Mouse (Mus musculus): ENCODE results near the gene Arhgdig. TPM values are rescaled to one million over a fixed set of nuclear protein-coding genes. Genes with fewer than 3 reads are reported as not detected.

Arhgdig gene
- total and polyA plus RNA-seq, 3 experiments: 76.3 to 97.0 TPM; not detected in 1

GRCm38 (mm10) chr17:26212681-26213080 is 5.1 kb upstream of the Arhgdig start:
- no peak for TF ChIP-seq MAZ (IDR thresholded peaks at IDR 0.05; ENCODE audit: low read depth, low read length)
- no peak for TF ChIP-seq RCOR1 (IDR thresholded peaks at IDR 0.05; ENCODE audit: low read depth, low read length)
- no peak for TF ChIP-seq CTCF (IDR thresholded peaks at IDR 0.05 in 2 of 3, conservative IDR thresholded peaks at IDR 0.05 in 1 of 3; ENCODE audit: control insufficient read depth in 1 of 3, insufficient read depth in 1 of 3, low read depth in 2 of 3, low read length in 3 of 3, poor library complexity in 1 of 3, severe bottlenecking in 1 of 3)
- no peak for TF ChIP-seq MYC (IDR thresholded peaks at IDR 0.05; ENCODE audit: low read depth, low read length)
- no peak for TF ChIP-seq SIN3A (IDR thresholded peaks at IDR 0.05; ENCODE audit: low read length)
- TF ChIP-seq MAFK (IDR thresholded peaks at IDR 0.05; ENCODE audit: borderline replicate concordance, low read depth, low read length): no peak
- TF ChIP-seq ZMIZ1 (IDR thresholded peaks at IDR 0.05; ENCODE audit: low read depth, low read length): no peak
- TF ChIP-seq ZNF384 (IDR thresholded peaks at IDR 0.05; ENCODE audit: low read depth, low read length): no peak
- TF ChIP-seq EP300 (IDR thresholded peaks at IDR 0.05; ENCODE audit: low read depth in 1 of 2, low read length in 2 of 2): no peak
- no peak for TF ChIP-seq GABPA (IDR thresholded peaks at IDR 0.05; ENCODE audit: low read depth, low read length)
- no peak for TF ChIP-seq USF1 (IDR thresholded peaks at IDR 0.05; ENCODE audit: low read depth, low read length)
- no peak for TF ChIP-seq POLR2AphosphoS2 (IDR thresholded peaks at IDR 0.05; ENCODE audit: low read length)
- TF ChIP-seq SMC3 (IDR thresholded peaks at IDR 0.05; ENCODE audit: low read depth, low read length): no peak
- H3K9ac ChIP-seq (ENCODE audit: control insufficient read depth, low read depth, low read length, poor library complexity, severe bottlenecking): no peak overlapping the region
- H3K79me2 ChIP-seq (ENCODE audit: control insufficient read depth, insufficient read depth, low read length, poor library complexity): no peaks in the 10 kb centered on the region
- H3K36me3 ChIP-seq (ENCODE audit: control insufficient read depth in 1 of 2, insufficient read depth in 2 of 2, low read length in 2 of 2): no peaks in the 10 kb centered on the region
- no peak for DNase-seq (ENCODE audit: low read depth, low spot score)
- no peaks in the 10 kb centered on the region for H3K27me3 ChIP-seq (ENCODE audit: control insufficient read depth in 1 of 2, insufficient read depth in 2 of 2, low read length in 2 of 2)
- no peak overlapping the region for H3K27ac ChIP-seq (ENCODE audit: control insufficient read depth, low read depth, low read length)
- H3K9me3 ChIP-seq (replicated peaks; ENCODE audit: insufficient read depth, low read length): no peaks in the 10 kb centered on the region
- no peak overlapping the region for H3K4me3 ChIP-seq (ENCODE audit: control insufficient read depth in 1 of 2, insufficient read depth in 1 of 2, low read depth in 2 of 2, low read length in 2 of 2)
- no peaks in the 10 kb centered on the region for H3K4me1 ChIP-seq (ENCODE audit: control insufficient read depth in 1 of 2, insufficient read depth in 2 of 2, low read length in 2 of 2)

- Histone ChIP-seq H3K4me1 (ENCODE audit: control insufficient read depth in 1 of 2, insufficient read depth in 2 of 2, low read length in 2 of 2) (no peaks in the 10 kb centered on the region), H3K4me3 (ENCODE audit: control insufficient read depth in 1 of 2, insufficient read depth in 1 of 2, low read depth in 2 of 2, low read length in 2 of 2) (no peak overlapping the region), H3K9me3 (replicated peaks; ENCODE audit: insufficient read depth, low read length) (no peaks in the 10 kb centered on the region), H3K27ac (ENCODE audit: control insufficient read depth, low read depth, low read length) (no peak overlapping the region), H3K9ac (ENCODE audit: control insufficient read depth, low read depth, low read length, poor library complexity, severe bottlenecking) (no peak overlapping the region), H3K27me3 (ENCODE audit: control insufficient read depth in 1 of 2, insufficient read depth in 2 of 2, low read length in 2 of 2) (no peaks in the 10 kb centered on the region), H3K79me2 (ENCODE audit: control insufficient read depth, insufficient read depth, low read length, poor library complexity) (no peaks in the 10 kb centered on the region), H3K36me3 (ENCODE audit: control insufficient read depth in 1 of 2, insufficient read depth in 2 of 2, low read length in 2 of 2) (no peaks in the 10 kb centered on the region)
- no peak for TF ChIP-seq UBTF (IDR thresholded peaks at IDR 0.05; ENCODE audit: borderline replicate concordance, insufficient read depth, low read depth, low read length)
- DNase-seq (ENCODE audit: low read depth, low spot score): no peak
These were observed 4.7 kb upstream of the Arhgdig start for GRCm38 (mm10) chr17:26212241-26212640.

GRCm38 (mm10) chr17:26206392-26206791 is 1.2 kb downstream of the Arhgdig start:
- no peak overlapping the region for H3K27ac ChIP-seq (ENCODE audit: control insufficient read depth, low read depth, low read length)
- DNase-seq (ENCODE audit: low read depth, low spot score): no peak
- H3K79me2 ChIP-seq (ENCODE audit: control insufficient read depth, insufficient read depth, low read length, poor library complexity): no peaks in the 10 kb centered on the region
- no peak overlapping the region for H3K9ac ChIP-seq (ENCODE audit: control insufficient read depth, low read depth, low read length, poor library complexity, severe bottlenecking)
- no peaks in the 10 kb centered on the region for H3K9me3 ChIP-seq (replicated peaks; ENCODE audit: insufficient read depth, low read length)
- peaks cover 2 to 10% of the 10 kb centered on the region in 2 experiments; a peak in 3 of 4 replicates for H3K4me1 ChIP-seq (ENCODE audit: control insufficient read depth in 1 of 2, insufficient read depth in 2 of 2, low read length in 2 of 2)
- H3K4me3 ChIP-seq (ENCODE audit: control insufficient read depth in 1 of 2, insufficient read depth in 1 of 2, low read depth in 2 of 2, low read length in 2 of 2): no peak overlapping the region
- H3K36me3 ChIP-seq (ENCODE audit: control insufficient read depth in 1 of 2, insufficient read depth in 2 of 2, low read length in 2 of 2): no peaks in the 10 kb centered on the region; a peak in 1 of 4 replicates
- TF ChIP-seq UBTF (IDR thresholded peaks at IDR 0.05; ENCODE audit: borderline replicate concordance, insufficient read depth, low read depth, low read length) (no peak), POLR2AphosphoS5 (IDR thresholded peaks at IDR 0.05; ENCODE audit: borderline replicate concordance, low read depth, low read length) (no peak), CHD2 (IDR thresholded peaks at IDR 0.05; ENCODE audit: low read length) (no peak), ETS1 (IDR thresholded peaks at IDR 0.05; ENCODE audit: low read depth, low read length) (no peak), NRF1 (IDR thresholded peaks at IDR 0.05; ENCODE audit: insufficient read depth, low read depth, low read length, poor library complexity, severe bottlenecking) (no peak)
- no peaks in the 10 kb centered on the region for H3K27me3 ChIP-seq (ENCODE audit: control insufficient read depth in 1 of 2, insufficient read depth in 2 of 2, low read length in 2 of 2)
